ENCODE assay signal across 18 mouse cellular contexts in genomic region chr11:84393571-84393970, GRCm38 (mm10).
"Had no signal": no experiment of that assay in that cellular context is flagged by ENCODE, and none has a peak within 500 bp of the region (broad histone marks: within the 10 kb centered on the region; RNA-seq: fewer than 3 reads in every experiment).

No protein-coding gene starts in this region.

- H3K4me2 ChIP-seq: limb, embryonic 12.5 days; limb, embryonic 15.5 days; liver, embryonic 11.5 days; lung, embryonic 14.5 days; midbrain, embryonic 12.5 days; midbrain, embryonic 15.5 days; stomach, embryonic 15.5 days had no signal

- H3K9ac ChIP-seq: limb, embryonic 12.5 days; limb, embryonic 15.5 days; liver, embryonic 14.5 days; liver, postnatal 0 days; lung, embryonic 14.5 days; midbrain, embryonic 12.5 days; midbrain, embryonic 15.5 days; stomach, embryonic 15.5 days had no signal

- ATAC-seq: liver, postnatal 0 days; lung, postnatal 0 days; midbrain, embryonic 15.5 days had no signal

- H3K9me3 ChIP-seq: limb, embryonic 12.5 days; limb, embryonic 15.5 days; midbrain, embryonic 12.5 days; midbrain, embryonic 15.5 days; stomach, embryonic 15.5 days had no signal

- DNase-seq: kidney, postnatal 14 days; kidney, postnatal 4 days; left cerebral cortex, postnatal 4 days; liver, postnatal 0 days; lung, embryonic 14.5 days; right cerebral cortex, adult 18-20 months; right cerebral cortex, postnatal 14 days; right cerebral cortex, postnatal 4 days; thymus, postnatal 25 days had no signal

- H3K27me3 ChIP-seq: limb, embryonic 12.5 days; limb, embryonic 15.5 days; midbrain, embryonic 12.5 days; midbrain, embryonic 15.5 days; stomach, embryonic 15.5 days had no signal

- H3K27ac ChIP-seq: limb, embryonic 12.5 days; limb, embryonic 15.5 days; liver, embryonic 14.5 days; macrophage; midbrain, embryonic 12.5 days; midbrain, embryonic 15.5 days; stomach, embryonic 15.5 days had no signal

- H3K4me1 ChIP-seq: limb, embryonic 12.5 days; stomach, embryonic 15.5 days had no signal

- H3K4me3 ChIP-seq: limb, embryonic 12.5 days; limb, embryonic 15.5 days; midbrain, embryonic 12.5 days; midbrain, embryonic 15.5 days; stomach, embryonic 15.5 days had no signal
